Mouse (Mus musculus) hindbrain, embryonic 13.5 days (tissue): ENCODE measurements at regions not wholly inside any gene's neighbourhood (a gene's known extent, or its start where the extent isn't known, plus 50 kb on each side); places are given as distances from the start of the nearest gene placed in this dataset.

Experiments
- ATAC-seq: fragments of 200-750 bp; cut with Nextera tagmentation; 2 replicates; pipeline ENCODE4 v1.8.0; 2017; ENCODE audit warnings: moderate TSS enrichment; ENCODE audit not compliant: low FRiP score
- H3K27ac ChIP-seq: fragments of 300-500 bp; sonication (generic); 2 replicates; pipeline ENCODE4 v1.5.1; 2015; ENCODE audit warnings: inconsistent platforms, mild to moderate bottlenecking, moderate library complexity
- H3K27me3 ChIP-seq: fragments of 300-500 bp; sonication (generic); 2 replicates; pipeline ENCODE4 v1.6.1; 2015; ENCODE audit warnings: mild to moderate bottlenecking, inconsistent platforms
- H3K36me3 ChIP-seq: fragments of 300-500 bp; sonication (generic); 2 replicates; pipeline ENCODE4 v1.6.1; 2015; ENCODE audit warnings: mild to moderate bottlenecking, inconsistent platforms
- H3K4me1 ChIP-seq: fragments of 300-500 bp; sonication (generic); replicated peaks from 2 replicates; pipeline ENCODE4 v1.6.1; 2015; ENCODE audit warnings: inconsistent platforms
- H3K4me2 ChIP-seq: fragments of 300-500 bp; sonication (generic); 2 replicates; pipeline ENCODE4 v1.6.1; 2015; ENCODE audit warnings: inconsistent platforms, mild to moderate bottlenecking, moderate library complexity
- H3K4me3 ChIP-seq: fragments of 300-500 bp; sonication (generic); 2 replicates; pipeline ENCODE4 v1.5.1; 2015; ENCODE audit warnings: mild to moderate bottlenecking, inconsistent platforms
- H3K9ac ChIP-seq: fragments of 300-500 bp; sonication (generic); 2 replicates; pipeline ENCODE4 v1.6.1; 2015; ENCODE audit warnings: mild to moderate bottlenecking, inconsistent platforms
- H3K9me3 ChIP-seq: fragments of 300-500 bp; sonication (generic); 2 replicates; pipeline ENCODE4 v1.6.1; 2016; ENCODE audit warnings: inconsistent platforms
- WGBS: fragments of 180-500 bp; shearing (Covaris S2); methylation state at CpG from one replicate; pipeline ENCODE4 v1.1.7; 2015; 5-methylcytosine and 5-hydroxymethylcytosine counted together

DNA sequence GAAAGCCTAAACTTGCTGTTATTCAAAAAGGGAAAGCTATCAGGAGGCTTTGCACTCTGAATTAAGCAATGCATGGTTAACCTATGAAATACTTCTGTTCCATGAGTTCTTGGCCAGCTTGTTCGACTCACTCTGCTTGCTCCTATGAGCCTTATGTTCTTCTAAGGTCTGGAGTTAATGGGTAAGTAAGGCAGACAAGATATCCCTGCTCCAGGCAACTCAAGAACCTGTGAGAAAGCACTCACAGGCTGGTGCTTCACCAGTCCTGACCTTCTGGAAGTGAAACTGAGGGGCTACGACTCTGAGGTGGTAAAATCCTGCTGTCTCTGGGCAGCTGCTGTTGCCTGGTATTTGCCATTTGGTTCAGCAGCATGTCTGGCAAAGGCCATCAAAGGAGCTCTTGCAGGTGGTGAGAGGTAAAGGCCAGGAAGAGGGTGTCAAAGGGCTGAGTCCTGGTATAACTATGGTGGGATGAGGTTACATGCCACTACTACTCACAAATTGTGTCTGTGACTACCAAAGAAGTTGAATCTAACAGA, 484.6 kb upstream of the Mpdz start:
- H3K9ac ChIP-seq = no peak overlapping the region
- no peak overlapping the region for H3K4me2 ChIP-seq
- 81% methylated on average over 2 of the region's 2 CpGs for WGBS
- H3K9me3 ChIP-seq = no peaks in the 10 kb centered on the region
- no peaks in the 10 kb centered on the region for H3K27me3 ChIP-seq
- peaks cover 5% of the 10 kb centered on the region for H3K4me1 ChIP-seq
- no peaks in the 10 kb centered on the region for H3K36me3 ChIP-seq
- H3K27ac ChIP-seq = no peak overlapping the region
- ATAC-seq = no peak
- H3K4me3 ChIP-seq = no peak overlapping the region

DNA sequence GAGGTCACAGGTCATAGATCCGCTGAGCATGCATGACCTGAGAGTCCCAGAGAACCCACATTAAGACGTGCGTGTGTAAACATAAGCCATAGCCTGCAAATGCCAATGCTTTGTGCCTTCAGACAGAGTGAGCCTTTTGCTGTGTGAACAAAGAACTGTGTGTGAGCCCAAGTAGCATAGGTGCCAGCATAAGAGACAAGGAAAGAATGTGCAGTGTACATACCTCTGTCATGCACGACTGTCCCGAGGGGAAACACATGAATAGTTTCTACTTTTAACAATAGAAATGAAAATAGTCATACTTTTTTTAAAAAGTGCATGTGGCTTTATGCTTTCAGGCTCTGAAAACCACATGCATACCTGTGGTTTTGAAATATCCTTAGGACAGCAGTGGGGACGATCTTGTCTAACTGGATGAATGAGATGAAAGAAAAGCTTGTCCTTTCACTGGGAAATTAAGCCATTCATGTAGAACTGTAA, 484.1 kb upstream of the Mpdz start:
- no peak for ATAC-seq
- Histone ChIP-seq H3K9ac (no peak overlapping the region), H3K27me3 (no peaks in the 10 kb centered on the region), H3K27ac (no peak overlapping the region), H3K4me3 (no peak overlapping the region), H3K4me2 (no peak overlapping the region), H3K36me3 (no peaks in the 10 kb centered on the region), H3K4me1 (peaks cover 5% of the 10 kb centered on the region), H3K9me3 (no peaks in the 10 kb centered on the region)
- 56% methylated on average over 6 of the region's 6 CpGs for WGBS

DNA sequence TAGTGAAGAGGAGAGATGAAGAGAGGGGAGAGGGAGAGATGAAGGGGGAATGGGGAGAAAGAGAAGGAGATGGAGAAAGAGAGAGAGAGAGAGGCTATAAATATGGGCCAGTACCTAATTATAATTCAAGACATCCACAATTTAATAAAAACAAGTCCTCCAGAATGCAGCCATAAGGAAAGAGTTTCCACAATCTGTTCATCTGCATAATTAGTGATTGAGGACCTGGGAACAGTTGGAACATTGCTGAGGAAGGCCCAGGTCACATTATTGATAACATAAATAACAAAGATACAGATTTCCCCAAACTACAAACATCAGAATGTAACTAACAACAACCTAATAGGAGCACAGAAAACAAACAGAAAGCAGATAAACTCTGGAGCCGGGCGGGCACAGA, 483.0 kb upstream of the Mpdz start:
- Histone ChIP-seq H3K27me3 (no peaks in the 10 kb centered on the region), H3K27ac (no peak overlapping the region), H3K4me3 (no peak overlapping the region), H3K9me3 (no peaks in the 10 kb centered on the region), H3K4me1 (peaks cover 5% of the 10 kb centered on the region), H3K9ac (no peak overlapping the region), H3K4me2 (no peak overlapping the region), H3K36me3 (no peaks in the 10 kb centered on the region)
- 94% methylated on average over 2 of the region's 2 CpGs for WGBS
- ATAC-seq = no peak

DNA sequence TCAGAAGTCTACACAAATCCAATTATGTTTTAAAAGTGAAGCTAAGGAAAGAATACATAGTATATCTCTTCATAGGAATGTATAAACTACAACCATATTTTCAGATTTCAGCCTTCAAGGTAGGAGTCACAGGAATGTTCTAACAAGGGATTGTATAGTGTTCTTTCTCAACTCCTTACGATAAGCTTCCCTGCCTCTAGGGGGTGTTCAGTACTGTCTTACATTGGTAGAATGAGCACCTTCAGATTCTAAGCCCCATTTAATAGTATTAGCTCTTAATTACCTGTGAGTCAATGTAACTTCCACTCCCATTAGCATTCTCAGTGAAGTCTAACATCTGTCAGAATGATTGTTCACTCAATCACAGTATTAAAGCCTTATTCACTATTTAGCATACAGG, 481.5 kb upstream of the Mpdz start:
- Histone ChIP-seq H3K9me3 (no peaks in the 10 kb centered on the region), H3K4me2 (no peak overlapping the region), H3K9ac (no peak overlapping the region), H3K27ac (no peak overlapping the region), H3K36me3 (no peaks in the 10 kb centered on the region), H3K27me3 (no peaks in the 10 kb centered on the region), H3K4me3 (no peak overlapping the region), H3K4me1 (peaks cover 5% of the 10 kb centered on the region)
- 76% methylated on average over 1 of the region's 1 CpGs for WGBS
- ATAC-seq = no peak

DNA sequence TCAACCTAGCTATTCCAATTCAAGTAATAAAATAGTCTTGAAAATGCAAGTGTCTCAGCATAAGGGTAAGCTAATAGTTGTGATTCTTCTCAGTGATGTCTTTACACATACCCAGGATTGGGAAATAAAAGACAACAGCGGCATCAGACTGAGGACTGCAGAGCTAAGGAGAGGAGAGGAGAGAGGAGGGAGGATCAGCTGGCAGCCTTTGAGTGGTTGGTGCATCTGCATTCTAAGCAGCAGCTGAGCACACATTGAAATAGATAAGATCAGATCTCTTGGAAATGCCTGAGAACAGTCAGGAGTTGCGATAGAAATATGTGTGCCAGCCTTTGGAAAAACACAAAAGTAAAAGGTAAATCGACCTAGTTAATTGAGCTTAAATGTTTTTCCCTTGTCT, 480.3 kb upstream of the Mpdz start:
- Histone ChIP-seq H3K4me1 (peaks cover 5% of the 10 kb centered on the region), H3K9ac (no peak overlapping the region), H3K27me3 (no peaks in the 10 kb centered on the region), H3K9me3 (no peaks in the 10 kb centered on the region), H3K4me3 (no peak overlapping the region), H3K36me3 (no peaks in the 10 kb centered on the region), H3K27ac (no peak overlapping the region), H3K4me2 (no peak overlapping the region)
- WGBS = 66% methylated on average over 3 of the region's 3 CpGs
- ATAC-seq = no peak

DNA sequence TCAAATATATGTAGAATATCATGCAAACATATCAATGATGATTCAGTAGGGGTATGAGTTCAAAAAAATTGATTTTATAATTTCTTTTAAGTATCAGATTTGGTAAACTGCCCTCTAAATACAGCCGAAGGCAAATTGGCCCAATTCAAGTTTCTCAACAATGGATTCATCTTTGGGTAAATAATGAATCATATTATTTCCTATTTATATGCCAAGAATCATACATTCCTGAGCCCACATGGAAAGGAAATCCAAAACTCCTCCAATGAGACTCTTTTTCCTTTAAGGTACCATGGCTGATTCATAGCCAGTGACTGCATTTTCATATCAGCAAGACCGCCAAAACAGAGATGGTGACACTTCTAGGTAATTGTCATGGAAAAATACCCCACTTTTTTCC, 472.4 kb upstream of the Mpdz start:
- Histone ChIP-seq H3K4me2 (no peak overlapping the region), H3K9ac (no peak overlapping the region), H3K4me1 (no peaks in the 10 kb centered on the region), H3K27me3 (no peaks in the 10 kb centered on the region), H3K4me3 (no peak overlapping the region), H3K27ac (no peak overlapping the region), H3K9me3 (no peaks in the 10 kb centered on the region), H3K36me3 (no peaks in the 10 kb centered on the region)
- WGBS = 96% methylated on average over 2 of the region's 2 CpGs
- ATAC-seq = no peak

DNA sequence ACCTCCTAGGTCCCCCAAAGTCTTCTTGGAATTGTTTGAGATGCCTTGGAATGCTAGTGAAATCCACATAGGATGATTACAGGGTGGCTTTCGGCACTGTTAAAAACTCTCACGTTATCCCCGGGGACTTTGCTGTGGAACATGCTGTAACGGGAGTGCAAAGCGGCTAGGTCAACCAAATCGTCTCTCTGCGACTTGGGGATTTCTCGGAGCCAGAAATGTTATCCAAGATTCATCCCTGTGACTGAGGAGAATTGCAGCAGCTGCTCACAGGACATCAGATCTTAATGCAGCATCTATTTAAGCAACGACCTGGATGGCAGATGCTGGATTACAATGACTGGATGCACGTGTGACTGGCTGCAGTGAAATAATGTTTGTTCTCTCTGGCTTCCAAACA, 470.7 kb upstream of the Mpdz start:
- Histone ChIP-seq H3K27ac (no peak overlapping the region), H3K4me2 (no peak overlapping the region), H3K9ac (no peak overlapping the region), H3K9me3 (no peaks in the 10 kb centered on the region), H3K27me3 (no peaks in the 10 kb centered on the region), H3K36me3 (no peaks in the 10 kb centered on the region), H3K4me1 (no peaks in the 10 kb centered on the region), H3K4me3 (no peak overlapping the region)
- no peak for ATAC-seq
- 60% methylated on average over 10 of the region's 10 CpGs for WGBS

DNA sequence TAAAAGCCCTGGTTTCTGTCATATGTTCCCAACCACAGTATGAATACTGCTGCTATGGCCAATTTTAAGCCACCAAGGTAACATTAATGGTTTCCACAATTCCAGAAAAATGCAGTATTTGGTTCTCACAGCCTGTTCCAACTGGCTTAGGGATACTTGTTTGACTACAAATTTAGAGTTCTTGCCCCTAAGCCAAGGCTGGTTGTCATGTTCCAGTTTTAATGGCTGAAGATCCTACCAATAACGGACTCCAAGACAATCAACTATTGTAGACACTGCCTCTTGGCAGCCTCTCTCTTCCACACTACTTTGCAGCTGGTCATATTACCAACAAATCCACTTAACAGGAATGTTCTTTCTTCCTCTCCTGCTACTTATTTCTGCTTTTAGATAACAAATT, 470.0 kb upstream of the Mpdz start:
- Histone ChIP-seq H3K9me3 (no peaks in the 10 kb centered on the region), H3K36me3 (no peaks in the 10 kb centered on the region), H3K9ac (no peak overlapping the region), H3K4me3 (no peak overlapping the region), H3K4me2 (no peak overlapping the region), H3K27me3 (no peaks in the 10 kb centered on the region), H3K4me1 (no peaks in the 10 kb centered on the region), H3K27ac (no peak overlapping the region)
- ATAC-seq = no peak
- WGBS = 86% methylated on average over 1 of the region's 1 CpGs

DNA sequence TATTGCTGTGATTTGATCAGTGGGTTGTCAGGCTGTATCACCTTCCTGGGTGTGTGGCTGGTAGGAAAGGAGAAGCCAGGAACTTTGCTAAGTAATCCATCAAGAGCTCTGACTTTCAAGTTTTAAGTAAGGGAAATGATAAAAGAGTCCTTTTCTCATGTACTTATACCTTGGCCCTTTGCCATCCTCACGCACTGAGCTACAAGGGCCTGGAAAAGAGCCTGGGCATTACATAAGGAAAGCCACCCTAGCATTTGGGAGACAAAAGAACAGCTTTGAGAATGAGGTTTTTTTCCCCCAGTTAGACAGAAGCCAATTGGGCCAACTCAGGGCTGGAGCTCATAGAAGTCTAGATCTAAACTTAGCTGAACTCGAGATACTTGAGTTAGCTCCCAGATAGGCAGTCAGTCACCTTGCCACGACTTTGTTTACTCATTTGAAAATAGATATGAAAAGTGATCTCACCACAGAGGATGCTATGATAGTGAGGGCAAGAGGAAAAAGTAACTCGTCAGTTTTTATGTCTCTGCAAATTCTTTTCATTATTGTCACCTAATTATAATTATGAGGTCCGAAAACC, 457.4 kb upstream of the Mpdz start:
- no peak overlapping the region for H3K4me2 ChIP-seq
- no peaks in the 10 kb centered on the region for H3K4me1 ChIP-seq
- H3K27me3 ChIP-seq = no peaks in the 10 kb centered on the region
- H3K36me3 ChIP-seq = no peaks in the 10 kb centered on the region
- H3K9me3 ChIP-seq = no peaks in the 10 kb centered on the region
- no peak for ATAC-seq
- 86% methylated on average over 5 of the region's 5 CpGs for WGBS
- no peak overlapping the region for H3K27ac ChIP-seq
- H3K4me3 ChIP-seq = no peak overlapping the region
- no peak overlapping the region for H3K9ac ChIP-seq

DNA sequence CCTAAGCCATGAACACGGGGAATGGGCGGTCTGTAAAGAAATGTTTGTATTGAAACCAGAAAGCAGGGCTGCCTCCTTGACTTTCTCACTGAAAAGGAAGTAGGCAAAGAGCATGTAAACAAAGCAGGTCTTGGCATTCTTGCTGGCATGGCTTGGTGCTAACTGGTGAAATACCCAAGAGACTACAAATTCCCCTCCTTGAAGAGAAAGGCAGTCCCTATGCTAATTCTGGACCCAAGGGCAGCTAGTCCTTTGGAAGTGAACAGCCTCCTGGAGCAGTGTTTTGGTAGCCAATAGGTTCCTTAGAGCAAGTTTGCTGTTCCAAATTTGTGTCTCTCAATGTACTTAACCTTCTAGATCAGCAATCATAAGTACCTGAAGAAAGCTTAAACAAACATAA, 456.0 kb upstream of the Mpdz start:
- H3K4me3 ChIP-seq = no peak overlapping the region
- ATAC-seq = no peak
- H3K4me2 ChIP-seq = no peak overlapping the region
- no peaks in the 10 kb centered on the region for H3K9me3 ChIP-seq
- 86% methylated on average over 2 of the region's 2 CpGs for WGBS
- H3K27ac ChIP-seq = no peak overlapping the region
- H3K36me3 ChIP-seq = no peaks in the 10 kb centered on the region
- no peaks in the 10 kb centered on the region for H3K27me3 ChIP-seq
- no peak overlapping the region for H3K9ac ChIP-seq
- no peaks in the 10 kb centered on the region for H3K4me1 ChIP-seq

DNA sequence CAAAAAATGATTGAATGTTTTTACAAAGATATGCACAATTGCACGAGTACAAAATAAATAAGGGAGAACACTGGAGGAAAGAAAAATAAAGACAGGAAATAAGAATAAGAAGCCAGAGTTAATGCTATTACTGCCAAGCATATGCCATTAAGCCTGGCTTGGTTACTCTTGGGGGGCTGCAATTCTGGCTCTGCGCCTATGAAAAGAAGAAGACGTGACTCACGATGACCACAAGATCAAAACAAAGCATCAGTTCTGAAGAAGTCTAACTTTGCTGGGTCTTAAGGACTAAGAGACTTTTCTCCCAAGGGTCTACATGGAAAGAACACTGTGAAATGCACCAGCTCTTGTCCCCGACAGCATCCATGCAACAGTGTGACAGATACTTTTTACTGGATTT, 454.8 kb upstream of the Mpdz start:
- Histone ChIP-seq H3K4me3 (no peak overlapping the region), H3K4me1 (no peaks in the 10 kb centered on the region), H3K27me3 (no peaks in the 10 kb centered on the region), H3K27ac (no peak overlapping the region), H3K9ac (no peak overlapping the region), H3K9me3 (no peaks in the 10 kb centered on the region), H3K4me2 (no peak overlapping the region), H3K36me3 (no peaks in the 10 kb centered on the region)
- ATAC-seq = no peak
- 87% methylated on average over 5 of the region's 5 CpGs for WGBS

DNA sequence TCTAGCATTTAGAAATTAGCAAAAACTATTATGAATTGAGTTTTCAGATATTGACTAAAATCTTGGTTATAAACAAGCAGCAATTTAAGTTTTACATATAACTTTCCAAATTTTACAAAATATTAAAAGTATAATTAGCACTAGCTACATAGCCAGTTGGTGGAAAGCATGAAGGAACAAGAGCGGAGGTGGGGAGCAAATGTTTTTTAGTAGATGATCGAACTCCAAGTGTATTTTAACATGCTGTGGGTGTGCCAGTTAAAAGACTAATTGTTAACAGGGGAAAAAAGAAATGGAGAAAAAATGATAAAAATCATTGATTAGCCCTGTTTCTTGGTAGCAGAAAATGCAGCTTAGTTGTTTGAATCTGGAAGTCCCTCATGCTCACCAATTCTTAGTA, 426.3 kb upstream of the Mpdz start:
- Histone ChIP-seq H3K27me3 (no peaks in the 10 kb centered on the region), H3K4me2 (no peak overlapping the region), H3K4me3 (no peak overlapping the region), H3K36me3 (no peaks in the 10 kb centered on the region), H3K27ac (no peak overlapping the region), H3K4me1 (no peaks in the 10 kb centered on the region), H3K9ac (no peak overlapping the region), H3K9me3 (no peaks in the 10 kb centered on the region)
- ATAC-seq = no peak
- WGBS = 91% methylated on average over 2 of the region's 2 CpGs

DNA sequence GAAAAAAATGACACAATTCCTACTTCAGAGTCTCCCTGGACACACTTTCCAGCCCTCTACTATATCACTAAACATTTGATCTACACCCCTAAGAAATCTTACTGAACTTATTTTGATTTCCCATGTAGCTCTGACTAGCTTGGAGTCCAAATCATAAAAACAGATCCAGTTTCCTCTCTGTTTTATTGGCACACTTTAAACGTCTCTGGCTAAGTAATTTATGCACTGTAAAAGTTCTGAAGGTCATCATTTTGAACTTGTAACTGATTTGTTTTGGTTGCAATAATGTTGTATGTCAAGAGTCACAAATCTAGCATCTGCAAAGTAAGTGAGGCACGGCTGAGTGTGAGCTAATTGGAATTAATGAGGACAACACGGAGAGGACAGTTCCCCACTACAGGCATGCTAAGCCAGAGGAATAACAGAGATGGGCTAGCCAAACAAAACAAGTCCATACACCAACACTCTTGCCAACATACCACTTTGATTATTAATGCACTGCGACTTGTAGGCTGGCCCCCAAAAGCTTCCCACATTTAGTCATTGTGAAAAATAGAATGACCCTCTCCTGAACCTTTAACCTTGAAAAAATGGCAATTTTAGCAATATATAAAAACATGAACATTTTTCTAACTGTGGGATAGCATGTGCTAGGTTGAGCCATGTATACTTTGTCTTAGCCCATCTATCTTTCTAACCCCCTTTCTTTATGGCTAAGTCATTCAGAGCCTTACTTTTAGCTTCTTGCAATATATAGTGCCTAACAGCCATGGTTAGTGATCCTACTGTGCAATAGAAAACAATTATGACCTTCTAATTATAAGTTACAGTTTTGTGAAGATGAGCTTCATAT, 399.3 kb upstream of the Mpdz start:
- 75% methylated on average over 4 of the region's 4 CpGs for WGBS
- H3K27me3 ChIP-seq = no peaks in the 10 kb centered on the region

More for the DNA sequence above, 399.3 kb upstream of the Mpdz start:
- Histone ChIP-seq H3K4me3 (no peak overlapping the region), H3K9ac (no peak overlapping the region), H3K4me1 (no peaks in the 10 kb centered on the region), H3K9me3 (no peaks in the 10 kb centered on the region), H3K4me2 (no peak overlapping the region), H3K27ac (no peak overlapping the region), H3K36me3 (no peaks in the 10 kb centered on the region)
- ATAC-seq = no peak
